Mouse (Mus musculus): Measurements from ENCODE around the gene Ankrd6.

The Ankrd6 gene

GRCm38 (mm10) chr4:32905913-32906312 lies 44.7 kb downstream of the Ankrd6 start:
- DNase-seq (ENCODE audit: low spot score in 2 of 2): no peak

GRCm38 (mm10) chr4:32905381-32905780 lies 45.3 kb downstream of the Ankrd6 start:
- DNase-seq (ENCODE audit: low spot score in 2 of 2): no peak

- no peak for DNase-seq (ENCODE audit: low spot score in 2 of 2)
Observed at GRCm38 (mm10) chr4:32903826-32904225, 46.8 kb downstream of the Ankrd6 start.

GRCm38 (mm10) chr4:32899051-32899450 lies 51.6 kb downstream of the Ankrd6 start:
- no peak for DNase-seq (ENCODE audit: low spot score in 2 of 2)

GRCm38 (mm10) chr4:32891341-32891740 lies 59.3 kb downstream of the Ankrd6 start:
- DNase-seq (ENCODE audit: low spot score in 2 of 2): no peak

GRCm38 (mm10) chr4:32890735-32891098 lies 59.9 kb downstream of the Ankrd6 start:
- no peak for DNase-seq (ENCODE audit: low spot score in 2 of 2)

GRCm38 (mm10) chr4:32889996-32890734 lies 60.5 kb downstream of the Ankrd6 start:
- DNase-seq (ENCODE audit: low spot score in 2 of 2): no peak

- no peak for DNase-seq (ENCODE audit: low spot score in 2 of 2)
Observed at GRCm38 (mm10) chr4:32889246-32889645, 61.4 kb downstream of the Ankrd6 start.

- no peak for DNase-seq (ENCODE audit: low spot score in 2 of 2)
Observed at GRCm38 (mm10) chr4:32886479-32886878, 64.2 kb downstream of the Ankrd6 start.

- DNase-seq (ENCODE audit: low spot score in 2 of 2): no peak
Observed at GRCm38 (mm10) chr4:32884599-32884998, 66.0 kb downstream of the Ankrd6 start.

GRCm38 (mm10) chr4:32881001-32881400 lies 69.6 kb downstream of the Ankrd6 start:
- DNase-seq (ENCODE audit: low spot score in 2 of 2): no peak

- DNase-seq (ENCODE audit: low spot score in 2 of 2): no peak
Observed at GRCm38 (mm10) chr4:32874669-32875068, 76.0 kb downstream of the Ankrd6 start.

- no peak for DNase-seq (ENCODE audit: low spot score in 2 of 2)
Observed at GRCm38 (mm10) chr4:32872189-32872749, 78.4 kb downstream of the Ankrd6 start.

- DNase-seq (ENCODE audit: low spot score in 2 of 2): no peak
Observed at GRCm38 (mm10) chr4:32869370-32869769, 81.3 kb downstream of the Ankrd6 start.

GRCm38 (mm10) chr4:32868858-32869257 lies 81.8 kb downstream of the Ankrd6 start:
- no peak for DNase-seq (ENCODE audit: low spot score in 2 of 2)

- no peak for DNase-seq (ENCODE audit: low spot score in 2 of 2)
Observed at GRCm38 (mm10) chr4:32868437-32868836, 82.2 kb downstream of the Ankrd6 start.

GRCm38 (mm10) chr4:32867460-32867859 lies 83.2 kb downstream of the Ankrd6 start:
- peak in 1 of 2 experiments; percentile 34 for DNase-seq (ENCODE audit: low spot score in 2 of 2)

- DNase-seq (ENCODE audit: low spot score in 2 of 2): no peak
Observed at GRCm38 (mm10) chr4:32864867-32865242, 85.8 kb downstream of the Ankrd6 start.

- DNase-seq (ENCODE audit: low spot score in 2 of 2): no peak
Observed at GRCm38 (mm10) chr4:32864131-32864866, 86.3 kb downstream of the Ankrd6 start.

- no peak for DNase-seq (ENCODE audit: low spot score in 2 of 2)
Observed at GRCm38 (mm10) chr4:32863447-32864130, 87.1 kb downstream of the Ankrd6 start.

- DNase-seq (ENCODE audit: low spot score in 2 of 2): peak in 1 of 2 experiments; percentile 35
Observed at GRCm38 (mm10) chr4:32862751-32863446, 87.7 kb downstream of the Ankrd6 start.

Measured in spleen, postnatal 4 days (tissue).